Mouse (Mus musculus): ENCODE measurements around the gene Mgme1. TPM values are rescaled to one million over a fixed set of nuclear protein-coding genes. Genes with fewer than 3 reads are reported as not detected.

Gene Mgme1
- polyA plus RNA-seq (2016; fragmentation: Nextera tagmentation; extraction: Ambion mirVana): 21.7 and 22.4 TPM in 2 replicates

GRCm38 (mm10) chr2:144270507-144271420 lies at the start of gene Mgme1, which contains the start of gene Snx5:
TSS of gene Mgme1 (plus strand) at chr2:144270663.
TSS of gene Snx5 (minus strand) at chr2:144270906.
- Histone ChIP-seq H3K4me1 (replicated peaks) (peaks cover 46% of the 10 kb centered on the region), H3K4me3 (peak within 1 kb of the TSS; percentile 78)
- peak; percentile 93 for ATAC-seq (ENCODE audit: insufficient number of reproducible peaks, low FRiP score)

GRCm38 (mm10) chr2:144224351-144224750 lies 46.1 kb upstream of the Mgme1 start:
- Histone ChIP-seq H3K9me3 (replicated peaks) (0 out of 2 replicates have a peak, but pooled peaks cover 3% of the 10 kb centered on the region), H3K27ac (ENCODE audit: poor library complexity, severe bottlenecking) (no peak overlapping the region), H3K4me3 (peak overlapping the region; percentile 7; the same call in 1 of the 2 replicates), H3K27me3 (replicated peaks) (no peaks in the 10 kb centered on the region), H3K4me2 (peak overlapping the region; percentile 43), H3K9ac (peak overlapping the region; percentile 54; the same call in 1 of the 2 replicates), H3K36me3 (no peaks in the 10 kb centered on the region), H3K4me1 (replicated peaks) (peaks cover 7% of the 10 kb centered on the region; the same call in 1 of the 2 replicates)
- ATAC-seq (ENCODE audit: insufficient number of reproducible peaks, low FRiP score): no peak
- 48% methylated on average over 12 of the region's 12 CpGs for WGBS

More at GRCm38 (mm10) chr2:144270507-144271420, at the start of gene Mgme1, which contains the start of gene Snx5:
- Histone ChIP-seq H3K36me3 (peaks cover 10% of the 10 kb centered on the region; the same call in 1 of the 2 replicates), H3K9me3 (replicated peaks) (no peaks in the 10 kb centered on the region), H3K27me3 (replicated peaks) (no peaks in the 10 kb centered on the region), H3K4me2 (peak within 1 kb of the TSS; percentile 79), H3K27ac (ENCODE audit: poor library complexity, severe bottlenecking) (peak within 1 kb of the TSS; percentile 90), H3K9ac (peak within 1 kb of the TSS; percentile 96)
- under 1% methylated on average over 85 of the region's 93 CpGs for whole genome bisulfite sequencing

- H3K36me3 ChIP-seq: no peaks in the 10 kb centered on the region
- H3K27ac ChIP-seq (ENCODE audit: poor library complexity, severe bottlenecking): no peak overlapping the region
- H3K4me1 ChIP-seq (replicated peaks): peaks cover 7% of the 10 kb centered on the region; the same call in 1 of the 2 replicates
- H3K4me3 ChIP-seq: no peak overlapping the region
- no peak for ATAC-seq (ENCODE audit: insufficient number of reproducible peaks, low FRiP score)
- no peak overlapping the region for H3K9ac ChIP-seq
- 0 out of 2 replicates have a peak, but pooled peaks cover 3% of the 10 kb centered on the region for H3K9me3 ChIP-seq (replicated peaks)
- WGBS: 83% methylated on average over 12 of the region's 12 CpGs
- no peak overlapping the region for H3K4me2 ChIP-seq
- no peaks in the 10 kb centered on the region for H3K27me3 ChIP-seq (replicated peaks)
These were observed 43.4 kb upstream of the Mgme1 start for GRCm38 (mm10) chr2:144226906-144227586.

GRCm38 (mm10) chr2:144228521-144229346 lies 41.7 kb upstream of the Mgme1 start:
- 80% methylated on average over 12 of the region's 12 CpGs for WGBS
- no peak overlapping the region for H3K27ac ChIP-seq (ENCODE audit: poor library complexity, severe bottlenecking)

GRCm38 (mm10) chr2:144229647-144230046 lies 40.8 kb upstream of the Mgme1 start:
- WGBS: 84% methylated on average over 14 of the region's 14 CpGs
- no peak overlapping the region for H3K4me2 ChIP-seq
- H3K9ac ChIP-seq: no peak overlapping the region
- no peaks in the 10 kb centered on the region for H3K27me3 ChIP-seq (replicated peaks)
- H3K27ac ChIP-seq (ENCODE audit: poor library complexity, severe bottlenecking): no peak overlapping the region
- no peaks in the 10 kb centered on the region for H3K36me3 ChIP-seq
- H3K4me3 ChIP-seq: no peak overlapping the region
- peaks cover under 1% of the 10 kb centered on the region; the same call in 1 of the 2 replicates for H3K4me1 ChIP-seq (replicated peaks)
- 0 out of 2 replicates have a peak, but pooled peaks cover 3% of the 10 kb centered on the region for H3K9me3 ChIP-seq (replicated peaks)
- ATAC-seq (ENCODE audit: insufficient number of reproducible peaks, low FRiP score): no peak

More at GRCm38 (mm10) chr2:144228521-144229346, 41.7 kb upstream of the Mgme1 start:
- H3K4me3 ChIP-seq: no peak overlapping the region
- H3K4me1 ChIP-seq (replicated peaks): peaks cover 7% of the 10 kb centered on the region; the same call in 1 of the 2 replicates
- 0 out of 2 replicates have a peak, but pooled peaks cover 3% of the 10 kb centered on the region for H3K9me3 ChIP-seq (replicated peaks)
- H3K4me2 ChIP-seq: no peak overlapping the region
- no peaks in the 10 kb centered on the region for H3K36me3 ChIP-seq
- no peak overlapping the region for H3K9ac ChIP-seq
- ATAC-seq (ENCODE audit: insufficient number of reproducible peaks, low FRiP score): no peak
- H3K27me3 ChIP-seq (replicated peaks): no peaks in the 10 kb centered on the region

GRCm38 (mm10) chr2:144230498-144230897 lies 40.0 kb upstream of the Mgme1 start:
- Histone ChIP-seq H3K9me3 (replicated peaks) (0 out of 2 replicates have a peak, but pooled peaks cover 6% of the 10 kb centered on the region), H3K9ac (no peak overlapping the region), H3K4me3 (no peak overlapping the region), H3K27me3 (replicated peaks) (no peaks in the 10 kb centered on the region), H3K27ac (ENCODE audit: poor library complexity, severe bottlenecking) (no peak overlapping the region), H3K36me3 (no peaks in the 10 kb centered on the region), H3K4me1 (replicated peaks) (no peaks in the 10 kb centered on the region), H3K4me2 (no peak overlapping the region)
- ATAC-seq (ENCODE audit: insufficient number of reproducible peaks, low FRiP score): no peak
- 19% methylated on average over 7 of the region's 7 CpGs for WGBS

DNA sequence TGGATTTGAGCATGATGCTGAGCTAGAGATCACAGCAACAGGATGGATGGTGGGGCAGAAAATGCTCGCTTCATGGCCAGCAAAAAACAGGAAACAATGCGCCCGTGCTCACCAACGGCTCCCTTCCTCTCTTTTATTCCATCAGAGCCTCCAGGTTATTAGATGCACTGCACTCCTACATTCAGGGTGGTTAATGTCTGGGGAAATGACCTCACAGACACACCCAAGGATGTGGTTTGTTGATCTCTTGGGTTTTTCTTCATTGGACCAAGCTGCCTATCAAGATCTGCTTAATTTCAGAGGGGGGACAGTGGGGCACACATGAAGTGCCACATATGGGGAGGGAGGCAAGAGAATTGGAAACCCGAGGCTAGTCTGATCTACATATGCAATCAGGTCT lies 39.3 kb upstream of the Mgme1 start:
- no peaks in the 10 kb centered on the region for H3K4me1 ChIP-seq (replicated peaks)
- no peak overlapping the region for H3K4me3 ChIP-seq
- H3K36me3 ChIP-seq: no peaks in the 10 kb centered on the region
- H3K27me3 ChIP-seq (replicated peaks): no peaks in the 10 kb centered on the region
- H3K9me3 ChIP-seq (replicated peaks): 0 out of 2 replicates have a peak, but pooled peaks cover 6% of the 10 kb centered on the region
- 64% methylated on average over 5 of the region's 5 CpGs for WGBS
- H3K9ac ChIP-seq: no peak overlapping the region
- no peak overlapping the region for H3K4me2 ChIP-seq
- no peak for ATAC-seq (ENCODE audit: insufficient number of reproducible peaks, low FRiP score)
- H3K27ac ChIP-seq (ENCODE audit: poor library complexity, severe bottlenecking): no peak overlapping the region

GRCm38 (mm10) chr2:144233534-144233933 lies 36.9 kb upstream of the Mgme1 start:
- Histone ChIP-seq H3K36me3 (no peaks in the 10 kb centered on the region), H3K9ac (no peak overlapping the region), H3K27me3 (replicated peaks) (no peaks in the 10 kb centered on the region), H3K9me3 (replicated peaks) (0 out of 2 replicates have a peak, but pooled peaks cover 2% of the 10 kb centered on the region), H3K4me2 (no peak overlapping the region), H3K4me1 (replicated peaks) (no peaks in the 10 kb centered on the region), H3K4me3 (no peak overlapping the region), H3K27ac (ENCODE audit: poor library complexity, severe bottlenecking) (no peak overlapping the region)
- no peak for ATAC-seq (ENCODE audit: insufficient number of reproducible peaks, low FRiP score)
- 65% methylated on average over 3 of the region's 3 CpGs for WGBS

DNA sequence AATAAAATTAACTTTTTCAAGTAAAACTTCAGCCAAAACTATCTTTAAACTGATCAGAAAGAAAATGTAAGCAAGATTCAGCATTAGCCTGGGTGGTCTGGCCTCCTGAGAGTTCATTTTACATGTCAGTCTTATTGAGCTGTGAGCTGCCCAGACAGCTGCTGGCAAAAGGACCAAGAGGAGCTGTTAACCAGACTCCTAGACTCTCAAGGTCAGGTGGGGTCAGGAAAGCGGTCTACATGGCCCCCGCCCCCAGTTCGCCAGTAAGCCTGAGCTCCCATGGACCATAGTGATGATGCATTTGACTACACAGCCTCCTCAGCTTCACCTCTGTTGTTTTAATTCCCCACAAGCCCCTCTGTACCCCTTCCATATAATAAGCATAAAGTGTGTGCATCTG lies 34.7 kb upstream of the Mgme1 start:
- H3K27ac ChIP-seq (ENCODE audit: poor library complexity, severe bottlenecking): no peak overlapping the region
- no peak for ATAC-seq (ENCODE audit: insufficient number of reproducible peaks, low FRiP score)
- WGBS: 69% methylated on average over 3 of the region's 3 CpGs
- no peaks in the 10 kb centered on the region for H3K27me3 ChIP-seq (replicated peaks)
- no peak overlapping the region for H3K4me2 ChIP-seq
- H3K9me3 ChIP-seq (replicated peaks): 0 out of 2 replicates have a peak, but pooled peaks cover 2% of the 10 kb centered on the region
- no peaks in the 10 kb centered on the region for H3K4me1 ChIP-seq (replicated peaks)
- H3K4me3 ChIP-seq: no peak overlapping the region
- no peaks in the 10 kb centered on the region for H3K36me3 ChIP-seq
- H3K9ac ChIP-seq: no peak overlapping the region
